Mouse (Mus musculus) erythroblast, adult 5-6 weeks (primary cell): Measurements from ENCODE around the gene Tcl1. TPM values are rescaled to one million over a fixed set of nuclear protein-coding genes. Genes with fewer than 3 reads are reported as not detected.
"Not testable (repeated sequence)": the region's sequence is repeated elsewhere in the genome, so short reads cannot be mapped to it uniquely, and the experiment has no call there.

Experiments used
- ATAC-seq: replicated peaks from 2 replicates; pipeline ENCODE4 v1.8.0; 2016; ENCODE audit warnings: moderate number of reproducible peaks, mild to moderate bottlenecking, moderate TSS enrichment, inconsistent platforms; ENCODE audit not compliant: poor library complexity, low FRiP score, severe bottlenecking
- total RNA-seq, 2 experiments: library from RNA; stranded (forward) in 1 of 2; stranded (reverse) in 1 of 2; fragments of 150-400 nt in 1 of 2; fragments of 200-764, 138-1000 nt in 1 of 2; gene quantifications; 2 replicates each; pipeline versions ENCODE4 v1.2.3 to v1.2.4; 2015 to 2017; ENCODE audit warnings: low replicate concordance in 2 of 2

The Tcl1 gene
- total RNA-seq, 2 experiments from 2014 or later = not detected

- ATAC-seq = peak; percentile 88
Observed at GRCm38 (mm10) chr12:105188980-105189379, 33.6 kb downstream of the Tcl1 start.

DNA sequence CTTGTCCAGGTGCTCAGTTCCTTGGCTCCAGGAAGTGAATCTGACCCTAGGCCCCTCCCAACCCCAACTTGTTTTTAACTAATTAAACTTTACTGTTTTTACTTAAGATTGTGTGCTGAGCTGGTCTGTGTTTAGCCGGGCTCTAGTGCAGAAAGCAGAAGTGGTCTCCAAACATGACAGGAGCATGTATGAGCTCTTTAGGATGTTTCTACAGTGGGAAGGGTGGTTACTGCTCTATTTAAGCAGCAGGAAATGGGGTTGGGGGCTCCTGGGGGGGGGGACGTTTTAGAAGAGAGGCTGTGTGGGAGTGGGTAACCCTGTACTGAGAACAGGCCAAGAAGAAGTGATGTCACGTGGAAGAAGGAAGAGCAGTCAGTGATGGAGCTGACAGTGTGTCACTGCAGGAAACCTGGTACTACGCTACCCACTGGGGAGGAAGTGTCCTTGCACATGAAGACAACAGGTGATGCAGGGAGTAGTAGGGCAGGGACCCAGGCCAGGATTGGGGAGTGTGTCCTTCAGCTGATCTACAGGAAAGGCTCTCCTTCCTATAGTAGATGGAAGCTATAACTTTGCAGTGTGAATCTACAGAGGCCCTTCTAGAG, 41.5 kb downstream of the Tcl1 start:
- not testable (repeated sequence) for ATAC-seq

DNA sequence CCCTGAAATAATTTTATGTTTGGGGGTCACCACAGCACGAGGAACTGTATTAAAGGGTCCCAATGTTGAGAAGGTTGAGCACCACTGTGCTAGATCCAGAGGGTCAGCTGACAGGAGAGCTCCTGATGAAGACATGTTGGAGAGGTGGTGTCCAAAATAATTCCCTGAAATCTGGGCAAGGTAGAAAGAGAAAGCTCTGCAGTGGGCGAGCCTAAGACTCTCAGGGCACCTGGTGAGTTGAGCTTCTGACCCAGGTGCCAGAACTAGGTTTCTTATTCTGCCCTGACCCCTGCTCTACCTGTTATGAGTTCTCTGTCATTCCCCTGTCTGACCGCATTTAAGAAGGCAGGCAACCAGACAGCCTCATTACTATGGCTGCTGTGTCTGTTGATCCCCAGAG, 46.5 kb downstream of the Tcl1 start, which contains the start of gene Tcl1b5:
Gene Tcl1b5 (plus strand): TSS at position 301 of the 400 bp plus-strand sequence.
- ATAC-seq = not testable (repeated sequence)

GRCm38 (mm10) chr12:105174318-105174717, 48.3 kb downstream of the Tcl1 start:
- ATAC-seq = peak; percentile 93

GRCm38 (mm10) chr12:105173366-105173765, 49.2 kb downstream of the Tcl1 start:
- no peak for ATAC-seq

Other genes with a start within 250 kb of the Tcl1 start
- 4.8 and 5.6 TPM in 2 replicates for gene Syne3, start 213.0 kb downstream of the Tcl1 start, total RNA-seq (2015; ENCODE audit: low replicate concordance)
- gene Syne3, start 213.0 kb downstream of the Tcl1 start, total RNA-seq (2017; ENCODE audit: low replicate concordance) = 10.3 and 14.8 TPM in 2 replicates
- 170 and 188 TPM in 2 replicates for gene Glrx5, start 190.1 kb downstream of the Tcl1 start, total RNA-seq (2015; ENCODE audit: low replicate concordance)
- 146 and 233 TPM in 2 replicates for gene Glrx5, start 190.1 kb downstream of the Tcl1 start, total RNA-seq (2017; ENCODE audit: low replicate concordance)
- gene Tcl1b2, start 76.8 kb downstream of the Tcl1 start, total RNA-seq (2015; ENCODE audit: low replicate concordance) = not detected in 2 replicates
- 0.51 TPM in 1 of 2 replicates, not detected in the other for gene Tcl1b2, start 76.8 kb downstream of the Tcl1 start, total RNA-seq (2017; ENCODE audit: low replicate concordance)
- not detected in 2 replicates for gene Tcl1b1, start 63.1 kb downstream of the Tcl1 start, total RNA-seq (2015; ENCODE audit: low replicate concordance)
- gene Tcl1b1, start 63.1 kb downstream of the Tcl1 start, total RNA-seq (2017; ENCODE audit: low replicate concordance) = not detected in 2 replicates
- not detected in 2 replicates for gene Tcl1b5, start 46.4 kb downstream of the Tcl1 start, total RNA-seq (2015; ENCODE audit: low replicate concordance)
- gene Tcl1b5, start 46.4 kb downstream of the Tcl1 start, total RNA-seq (2017; ENCODE audit: low replicate concordance) = not detected in 2 replicates
- gene Tcl1b3, start 31.8 kb downstream of the Tcl1 start, total RNA-seq (2015; ENCODE audit: low replicate concordance) = not detected in 2 replicates
- not detected in 2 replicates for gene Tcl1b3, start 31.8 kb downstream of the Tcl1 start, total RNA-seq (2017; ENCODE audit: low replicate concordance)
- gene Tcl1b4, start 20.8 kb downstream of the Tcl1 start, total RNA-seq (2015; ENCODE audit: low replicate concordance) = not detected in 2 replicates
- gene Tcl1b4, start 20.8 kb downstream of the Tcl1 start, total RNA-seq (2017; ENCODE audit: low replicate concordance) = 0.43 TPM in 1 of 2 replicates, not detected in the other
- gene Tunar, start 111.1 kb upstream of the Tcl1 start, total RNA-seq (2015; ENCODE audit: low replicate concordance) = not detected in 2 replicates
- not detected in 2 replicates for gene Tunar, start 111.1 kb upstream of the Tcl1 start, total RNA-seq (2017; ENCODE audit: low replicate concordance)
- not detected in 2 replicates for gene D430019H16Rik, start 231.1 kb upstream of the Tcl1 start, total RNA-seq (2015; ENCODE audit: low replicate concordance)
- not detected in 2 replicates for gene D430019H16Rik, start 231.1 kb upstream of the Tcl1 start, total RNA-seq (2017; ENCODE audit: low replicate concordance)